Mouse (Mus musculus) intestine, embryonic 16.5 days (tissue): ENCODE measurements around the gene Mcu. TPM values are rescaled to one million over a fixed set of nuclear protein-coding genes. Genes with fewer than 3 reads are reported as not detected.
A peak's percentile ranks its signal among the peaks of the same experiment; 100 is the strongest.

Source experiments
- ATAC-seq: fragments of 200-750 bp; cut with Nextera tagmentation; 2 replicates; pipeline ENCODE4 v1.8.0; 2017; ENCODE audit warnings: moderate TSS enrichment, moderate library complexity
- H3K27ac ChIP-seq: fragments of 300-500 bp; sonication (generic); 2 replicates; pipeline ENCODE4 v1.5.1; 2014; ENCODE audit warnings: mild to moderate bottlenecking, low read length
- H3K27me3 ChIP-seq: fragments of 300-500 bp; sonication (generic); replicated peaks from 2 replicates; pipeline ENCODE4 v1.6.1; 2014; ENCODE audit warnings: low read length, control low read depth, mixed read lengths; ENCODE audit not compliant: control insufficient read depth, insufficient read depth
- H3K36me3 ChIP-seq: fragments of 300-500 bp; sonication (generic); 2 replicates; pipeline ENCODE4 v1.6.1; 2014; ENCODE audit warnings: low read length, control low read depth; ENCODE audit not compliant: control insufficient read depth, insufficient read depth
- H3K4me1 ChIP-seq: fragments of 300-500 bp; sonication (generic); 2 replicates; pipeline ENCODE4 v1.6.1; 2014; ENCODE audit warnings: low read length, control low read depth, mixed read lengths; ENCODE audit not compliant: control insufficient read depth, insufficient read depth
- H3K4me2 ChIP-seq: fragments of 300-500 bp; sonication (generic); 2 replicates; pipeline ENCODE4 v1.6.1; 2014; ENCODE audit warnings: low read depth, low read length, control low read depth
- H3K4me3 ChIP-seq: fragments of 300-500 bp; sonication (generic); 2 replicates; pipeline ENCODE4 v1.5.1; 2014; ENCODE audit warnings: mild to moderate bottlenecking, low read length
- H3K9ac ChIP-seq: fragments of 300-500 bp; sonication (generic); 2 replicates; pipeline ENCODE4 v1.6.1; 2014; ENCODE audit warnings: low read depth, low read length
- H3K9me3 ChIP-seq: fragments of 300-500 bp; sonication (generic); 2 replicates; pipeline ENCODE4 v1.6.1; 2016; ENCODE audit warnings: low read length, control low read depth; ENCODE audit not compliant: control insufficient read depth
- WGBS: fragments of 180-500 bp; shearing (Covaris S2); extraction: QIAGEN DNeasy Blood & Tissue Kit; methylation state at CpG from one replicate; pipeline ENCODE4 v1.1.7; 2014; 5-methylcytosine and 5-hydroxymethylcytosine counted together
- polyA plus RNA-seq: library from polyadenylated mRNA; unstranded; fragments of >200 nt; fragmentation: Nextera tagmentation; extraction: Ambion mirVana; gene quantifications from 2 replicates; pipeline ENCODE4 v1.2.1, GENCODE M21; 2015

The Mcu gene
- polyA plus RNA-seq, 1 experiment from 2014 or later, result 75.3 TPM

GRCm38 (mm10) chr10:59548768-59549333 is 67.6 kb downstream of the Mcu start:
- no peak overlapping the region for H3K4me2 ChIP-seq
- 66% methylated on average over 11 of the region's 11 CpGs for WGBS
- H3K4me1 ChIP-seq, result 0 out of 2 replicates have a peak, but pooled peaks cover 2% of the 10 kb centered on the region
- H3K9me3 ChIP-seq, result peaks cover 7% of the 10 kb centered on the region; the same call in 1 of the 2 replicates
- no peak overlapping the region for H3K4me3 ChIP-seq
- peaks cover 4% of the 10 kb centered on the region; the same call in 1 of the 2 replicates for H3K36me3 ChIP-seq
- no peak overlapping the region for H3K9ac ChIP-seq
- ATAC-seq, result no peak
- no peak overlapping the region for H3K27ac ChIP-seq
- no peaks in the 10 kb centered on the region for H3K27me3 ChIP-seq

- Histone ChIP-seq H3K9me3 (peaks cover 7% of the 10 kb centered on the region; the same call in 1 of the 2 replicates), H3K27me3 (no peaks in the 10 kb centered on the region), H3K4me2 (no peak overlapping the region), H3K36me3 (peaks cover 4% of the 10 kb centered on the region; the same call in 1 of the 2 replicates), H3K4me1 (0 out of 2 replicates have a peak, but pooled peaks cover 3% of the 10 kb centered on the region), H3K27ac (no peak overlapping the region), H3K4me3 (no peak overlapping the region), H3K9ac (no peak overlapping the region)
- WGBS, result 69% methylated on average over 6 of the region's 6 CpGs
- no peak for ATAC-seq
Measured at GRCm38 (mm10) chr10:59548211-59548610, 68.3 kb downstream of the Mcu start.

GRCm38 (mm10) chr10:59547426-59547825 is 69.1 kb downstream of the Mcu start:
- 52% methylated on average over 7 of the region's 7 CpGs for WGBS
- H3K4me1 ChIP-seq, result 0 out of 2 replicates have a peak, but pooled peaks cover 7% of the 10 kb centered on the region
- ATAC-seq, result no peak
- H3K9me3 ChIP-seq, result peaks cover 7% of the 10 kb centered on the region; the same call in 1 of the 2 replicates
- H3K27me3 ChIP-seq, result no peaks in the 10 kb centered on the region
- no peak overlapping the region for H3K9ac ChIP-seq
- no peak overlapping the region for H3K4me2 ChIP-seq
- H3K27ac ChIP-seq, result no peak overlapping the region
- peaks cover 4% of the 10 kb centered on the region; the same call in 1 of the 2 replicates for H3K36me3 ChIP-seq
- no peak overlapping the region for H3K4me3 ChIP-seq

GRCm38 (mm10) chr10:59545169-59545568 is 71.3 kb downstream of the Mcu start:
- Histone ChIP-seq H3K4me3 (no peak overlapping the region), H3K9ac (no peak overlapping the region), H3K36me3 (peaks cover 4% of the 10 kb centered on the region; the same call in 1 of the 2 replicates), H3K27me3 (no peaks in the 10 kb centered on the region), H3K4me1 (peaks cover 7% of the 10 kb centered on the region), H3K4me2 (no peak overlapping the region), H3K9me3 (peaks cover 7% of the 10 kb centered on the region; the same call in 1 of the 2 replicates), H3K27ac (no peak overlapping the region)
- ATAC-seq, result peak; percentile 89
- 70% methylated on average over 7 of the region's 7 CpGs for WGBS

- no peak for ATAC-seq
- WGBS, result 86% methylated on average over 9 of the region's 9 CpGs
- Histone ChIP-seq H3K9ac (no peak overlapping the region), H3K4me1 (peaks cover 22% of the 10 kb centered on the region), H3K4me2 (no peak overlapping the region), H3K36me3 (peaks cover 4% of the 10 kb centered on the region; the same call in 1 of the 2 replicates), H3K27me3 (no peaks in the 10 kb centered on the region), H3K9me3 (peaks cover 7% of the 10 kb centered on the region; the same call in 1 of the 2 replicates), H3K4me3 (no peak overlapping the region), H3K27ac (no peak overlapping the region)
Measured at GRCm38 (mm10) chr10:59543351-59543750, 73.1 kb downstream of the Mcu start.

- peaks cover 4% of the 10 kb centered on the region; the same call in 1 of the 2 replicates for H3K36me3 ChIP-seq
- H3K9ac ChIP-seq, result no peak overlapping the region
- no peak overlapping the region for H3K27ac ChIP-seq
- WGBS, result 82% methylated on average over 11 of the region's 11 CpGs
- peaks cover 4% of the 10 kb centered on the region; the same call in 1 of the 2 replicates for H3K9me3 ChIP-seq
- no peak overlapping the region for H3K4me3 ChIP-seq
- no peak for ATAC-seq
- H3K4me2 ChIP-seq, result no peak overlapping the region
- H3K27me3 ChIP-seq, result no peaks in the 10 kb centered on the region
- peaks cover 22% of the 10 kb centered on the region for H3K4me1 ChIP-seq
Measured at GRCm38 (mm10) chr10:59541466-59541865, 75.0 kb downstream of the Mcu start.

GRCm38 (mm10) chr10:59540596-59540995 is 75.9 kb downstream of the Mcu start:
- Histone ChIP-seq H3K4me2 (no peak overlapping the region), H3K27ac (no peak overlapping the region), H3K27me3 (no peaks in the 10 kb centered on the region), H3K4me3 (no peak overlapping the region), H3K9ac (no peak overlapping the region), H3K36me3 (no peaks in the 10 kb centered on the region), H3K9me3 (no peaks in the 10 kb centered on the region), H3K4me1 (peaks cover 22% of the 10 kb centered on the region)
- ATAC-seq, result no peak
- WGBS, result 63% methylated on average over 3 of the region's 3 CpGs

- Histone ChIP-seq H3K4me1 (peaks cover 22% of the 10 kb centered on the region), H3K4me2 (no peak overlapping the region), H3K9me3 (no peaks in the 10 kb centered on the region), H3K36me3 (no peaks in the 10 kb centered on the region), H3K4me3 (no peak overlapping the region), H3K9ac (peak overlapping the region; percentile 6; the same call in 1 of the 2 replicates), H3K27me3 (no peaks in the 10 kb centered on the region), H3K27ac (peak overlapping the region; percentile 21)
- 76% methylated on average over 3 of the region's 3 CpGs for WGBS
- ATAC-seq, result no peak
Measured at GRCm38 (mm10) chr10:59540081-59540480, 76.4 kb downstream of the Mcu start.

- peak overlapping the region; percentile 21; the same call in 1 of the 2 replicates for H3K27ac ChIP-seq
- H3K4me1 ChIP-seq, result peaks cover 22% of the 10 kb centered on the region
- peak; percentile 77 for ATAC-seq
- no peaks in the 10 kb centered on the region for H3K36me3 ChIP-seq
- 2% methylated on average over 12 of the region's 12 CpGs for WGBS
- no peaks in the 10 kb centered on the region for H3K27me3 ChIP-seq
- peak overlapping the region; percentile 63 for H3K4me2 ChIP-seq
- peak overlapping the region; percentile 39 for H3K4me3 ChIP-seq
- peak overlapping the region; percentile 15 for H3K9ac ChIP-seq
- H3K9me3 ChIP-seq, result no peaks in the 10 kb centered on the region
Measured at GRCm38 (mm10) chr10:59539533-59539875, 77.0 kb downstream of the Mcu start.
